Mouse (Mus musculus): Measurements from ENCODE around the gene Syne3.

GRCm38 (mm10) chr12:104985088-104985487 lies 24.5 kb downstream of the Syne3 start:
- TF ChIP-seq SRF (IDR thresholded peaks at IDR 0.05; ENCODE audit: control insufficient read depth, insufficient read length, low read depth) (no peak), E2F4 (IDR thresholded peaks at IDR 0.05; ENCODE audit: insufficient read depth) (no peak), POLR2A (IDR thresholded peaks at IDR 0.05; ENCODE audit: insufficient read length, low read depth) (no peak), MAX (IDR thresholded peaks at IDR 0.05; ENCODE audit: low read depth) (no peak), TCF12 (IDR thresholded peaks at IDR 0.05; ENCODE audit: insufficient read depth, poor library complexity, severe bottlenecking) (no peak)
